Mouse (Mus musculus) spleen, adult 12 weeks (tissue): ENCODE measurements around the gene Gadd45gip1.

Source experiments
- DNase-seq: peaks from one replicate; pipeline ENCODE4 v3.0.0; 2022; ENCODE audit warnings: low spot score

Gadd45gip1 gene

GRCm38 (mm10) chr8:84847684-84848435 lies 16.5 kb downstream of the Gadd45gip1 start:
- DNase-seq: no peak

GRCm38 (mm10) chr8:84856434-84856833 lies 25.1 kb downstream of the Gadd45gip1 start:
- no peak for DNase-seq

GRCm38 (mm10) chr8:84856864-84857441 lies 25.6 kb downstream of the Gadd45gip1 start, which contains the start of gene Farsa:
Farsa (plus strand) TSS chr8:84856989.
- DNase-seq: peak; percentile 86

GRCm38 (mm10) chr8:84871376-84872308 lies 40.3 kb downstream of the Gadd45gip1 start, which contains the start of gene Syce2:
Syce2 (plus strand) TSS chr8:84872111.
- DNase-seq: peak; percentile 84

GRCm38 (mm10) chr8:84872309-84872965 lies 41.1 kb downstream of the Gadd45gip1 start:
- peak; percentile 39 for DNase-seq

GRCm38 (mm10) chr8:84873016-84873415 lies 41.7 kb downstream of the Gadd45gip1 start:
- DNase-seq: no peak

GRCm38 (mm10) chr8:84874339-84874738 lies 43.0 kb downstream of the Gadd45gip1 start:
- DNase-seq: no peak

- no peak for DNase-seq
These were observed 46.1 kb downstream of the Gadd45gip1 start for GRCm38 (mm10) chr8:84877297-84878035.

GRCm38 (mm10) chr8:84878915-84879314 lies 47.6 kb downstream of the Gadd45gip1 start:
- no peak for DNase-seq

- DNase-seq: no peak
These were observed 53.4 kb downstream of the Gadd45gip1 start for GRCm38 (mm10) chr8:84884728-84885127.
